Mouse (Mus musculus) heart, adult 2 months (tissue): ENCODE results near the gene Git2. TPM values are rescaled to one million over a fixed set of nuclear protein-coding genes. Genes with fewer than 3 reads are reported as not detected.

ENCODE experiments used
- DNase-seq, 2 experiments: peaks; one replicate each; pipeline ENCODE4 v3.0.0; 2021
- H3K27ac ChIP-seq: fragments of 200-600 bp; 2 replicates; pipeline ENCODE4 v1.8.1; 2022
- H3K27me3 ChIP-seq: fragments of 200-500 bp; 2 replicates; pipeline ENCODE4 v1.6.1; 2012; ENCODE audit warnings: mild to moderate bottlenecking, low read length, inconsistent platforms, mixed read lengths; ENCODE audit not compliant: control insufficient read depth, insufficient read depth
- H3K36me3 ChIP-seq: fragments of 200-500 bp; 2 replicates; pipeline ENCODE4 v1.6.1; 2012; ENCODE audit warnings: low read length, inconsistent platforms; ENCODE audit not compliant: control insufficient read depth, insufficient read depth
- H3K4me1 ChIP-seq: fragments of 200-500 bp; 2 replicates; pipeline ENCODE4 v1.6.1; 2011; ENCODE audit warnings: low read length; ENCODE audit not compliant: control insufficient read depth, insufficient read depth
- H3K4me3 ChIP-seq: fragments of 200-600 bp; 2 replicates; pipeline ENCODE4 v1.8.1; 2022
- H3K79me2 ChIP-seq: fragments of 200-500 bp; replicated peaks from 2 replicates; pipeline ENCODE4 v1.6.1; 2012; ENCODE audit warnings: mild to moderate bottlenecking, inconsistent platforms, low read length, moderate library complexity, mixed read lengths; ENCODE audit not compliant: control insufficient read depth, insufficient read depth
- H3K9ac ChIP-seq: fragments of 200-500 bp; 2 replicates; pipeline ENCODE4 v1.6.1; 2012; ENCODE audit warnings: low read depth, mild to moderate bottlenecking, control low read depth, inconsistent platforms, low read length, mixed read lengths
- CTCF ChIP-seq: fragments of 200-600 bp; IDR thresholded peaks from 2 replicates; pipeline ENCODE4 v1.8.1; 2022; ENCODE audit warnings: antibody characterized with exemption, mild to moderate bottlenecking, moderate library complexity
- EP300 ChIP-seq: fragments of 200-500 bp; IDR thresholded peaks from 2 replicates; pipeline ENCODE4 v1.6.1; 2011; ENCODE audit warnings: low read depth, low read length, control low read depth; ENCODE audit not compliant: insufficient read depth
- POLR2A ChIP-seq: fragments of 200-500 bp; IDR thresholded peaks from 2 replicates; pipeline ENCODE4 v1.6.1; 2011; ENCODE audit warnings: mild to moderate bottlenecking, low read depth, low read length, control low read depth; ENCODE audit not compliant: insufficient read depth
- WGBS: fragments of 180-500 bp; shearing (Covaris S2); methylation state at CpG from one replicate; pipeline ENCODE4 v1.1.7; 2018; 5-methylcytosine and 5-hydroxymethylcytosine counted together
- intact Hi-C: fragments of 180-260 bp; cut with DNase I; formaldehyde crosslinking; loops from one replicate; pipeline ENCODE4 v1.15.1; 2025
- polyA plus RNA-seq: library from polyadenylated mRNA; depleted of rRNA; stranded (reverse); fragments of >200 nt; gene quantifications from 2 replicates; pipeline ENCODE4 v1.2.3, GENCODE M21; 2012
- total RNA-seq, 2 experiments: library from RNA; stranded (reverse); gene quantifications; 2 replicates each; pipeline ENCODE4 v1.2.3; 2021

The Git2 gene
- total and polyA plus RNA-seq, 3 experiments, result 27.6 to 32.6 (median 28.7) TPM

DNA sequence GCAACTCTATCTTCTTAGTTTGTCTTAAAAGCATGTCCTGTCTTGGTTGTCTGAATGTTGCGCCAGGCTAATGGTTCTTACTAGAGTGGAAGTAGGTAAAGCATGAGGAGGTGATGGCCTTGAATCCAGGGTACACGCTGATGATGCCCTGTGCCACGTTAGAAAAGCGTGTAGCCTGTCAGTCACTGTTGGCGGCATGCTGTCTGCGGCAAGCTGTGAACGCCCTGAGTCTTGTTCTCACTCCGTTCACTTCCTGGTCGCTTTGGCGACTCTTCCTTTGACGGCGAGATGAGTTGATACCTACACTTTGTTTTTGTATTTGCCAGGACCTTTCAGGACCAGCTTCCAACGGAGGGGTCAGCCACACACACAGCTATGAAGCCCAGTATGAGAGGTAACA is 27.9 kb upstream of the Git2 start:
- Histone ChIP-seq H3K79me2 (no peaks in the 10 kb centered on the region), H3K4me1 (peaks cover 5% of the 10 kb centered on the region), H3K4me3 (no peak overlapping the region), H3K27me3 (no peaks in the 10 kb centered on the region), H3K9ac (no peak overlapping the region), H3K27ac (no peak overlapping the region), H3K36me3 (no peaks in the 10 kb centered on the region)
- TF ChIP-seq CTCF (no peak), POLR2A (no peak), EP300 (no peak)
- WGBS, result 92% methylated on average over 13 of the region's 13 CpGs
- intact Hi-C loops, result no loop called here
- DNase-seq, result no peak

DNA sequence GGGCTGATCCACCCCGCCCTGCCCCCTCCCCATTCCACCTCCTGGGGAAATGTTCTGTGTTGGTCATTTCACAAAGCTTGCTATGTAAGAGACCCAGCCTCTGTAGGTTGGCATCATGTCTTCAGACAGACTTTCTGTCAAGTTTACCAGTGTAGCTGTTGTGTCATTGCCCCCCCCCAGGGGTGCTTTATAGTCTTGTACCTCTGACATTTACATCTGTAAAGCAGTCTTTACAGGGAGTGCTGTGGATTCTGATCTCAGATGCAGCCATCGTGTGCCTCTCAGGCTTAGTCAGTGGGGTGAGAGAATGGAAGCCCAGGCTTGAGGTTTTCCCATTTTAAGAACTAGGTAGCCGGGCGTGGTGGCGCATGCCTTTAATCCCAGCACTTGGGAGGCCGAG is 26.5 kb upstream of the Git2 start:
- Histone ChIP-seq H3K27me3 (no peaks in the 10 kb centered on the region), H3K79me2 (no peaks in the 10 kb centered on the region), H3K9ac (no peak overlapping the region), H3K4me3 (no peak overlapping the region), H3K4me1 (peaks cover 4% of the 10 kb centered on the region), H3K36me3 (no peaks in the 10 kb centered on the region), H3K27ac (no peak overlapping the region)
- 94% methylated on average over 6 of the region's 6 CpGs for WGBS
- intact Hi-C loops, result no loop called here
- DNase-seq, result no peak
- TF ChIP-seq POLR2A (no peak), EP300 (no peak), CTCF (no peak)

DNA sequence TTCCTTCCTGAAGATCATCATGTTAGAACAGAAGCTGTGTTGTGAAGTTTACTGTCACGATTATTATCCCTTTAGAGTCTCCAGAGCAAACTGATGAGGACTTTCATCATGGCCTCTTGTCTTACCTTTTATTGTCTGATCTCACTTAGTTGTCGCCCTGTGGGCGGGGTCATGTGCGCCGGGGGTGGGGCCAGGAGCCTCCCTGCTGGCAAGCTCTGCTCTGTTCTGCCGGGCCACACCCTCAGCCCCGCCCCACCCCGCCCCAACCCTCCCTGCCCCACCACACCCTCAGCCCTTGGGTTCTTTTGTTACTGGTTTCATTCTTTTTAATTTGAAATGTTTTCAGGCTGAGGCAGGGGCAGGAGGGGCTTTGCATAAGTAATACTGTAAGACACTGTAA is 25.7 kb upstream of the Git2 start:
- H3K4me1 ChIP-seq, result no peaks in the 10 kb centered on the region; the same call in 1 of the 2 replicates
- WGBS, result 37% methylated on average over 8 of the region's 8 CpGs
- H3K36me3 ChIP-seq, result no peaks in the 10 kb centered on the region
- intact Hi-C loops, result no loop called here
- no peak for DNase-seq
- H3K27me3 ChIP-seq, result no peaks in the 10 kb centered on the region
- H3K4me3 ChIP-seq, result no peak overlapping the region
- H3K79me2 ChIP-seq, result no peaks in the 10 kb centered on the region
- H3K9ac ChIP-seq, result no peak overlapping the region
- no peak for TF ChIP-seq POLR2A
- no peak for TF ChIP-seq EP300
- TF ChIP-seq CTCF, result no peak
- no peak overlapping the region for H3K27ac ChIP-seq

DNA sequence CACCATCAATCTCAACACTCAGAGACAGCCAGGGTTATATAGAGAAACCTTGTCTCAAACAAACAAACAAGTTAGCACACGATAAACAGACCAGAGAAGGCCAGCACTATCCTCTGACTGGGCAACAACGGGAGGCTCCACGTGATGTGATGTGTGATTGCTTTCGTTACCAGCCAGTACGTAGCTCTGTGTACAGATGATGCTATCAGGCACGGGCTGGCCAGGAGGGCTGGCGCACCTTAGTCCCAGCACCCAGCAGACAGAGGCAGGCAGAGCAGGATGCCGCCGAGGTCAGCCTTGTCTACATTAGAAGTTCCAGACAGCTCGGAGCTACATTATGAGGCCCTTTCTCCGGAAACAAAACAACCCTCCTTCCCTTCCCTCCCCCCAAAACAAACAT is 24.5 kb upstream of the Git2 start:
- H3K79me2 ChIP-seq, result no peaks in the 10 kb centered on the region
- no peak overlapping the region for H3K27ac ChIP-seq
- H3K27me3 ChIP-seq, result no peaks in the 10 kb centered on the region
- peaks cover 7% of the 10 kb centered on the region for H3K4me1 ChIP-seq
- no peak overlapping the region for H3K9ac ChIP-seq
- no peak for DNase-seq
- no peaks in the 10 kb centered on the region for H3K36me3 ChIP-seq
- TF ChIP-seq EP300 (no peak), POLR2A (no peak), CTCF (no peak)
- H3K4me3 ChIP-seq, result no peak overlapping the region
- 74% methylated on average over 11 of the region's 11 CpGs for WGBS
- intact Hi-C loops, result no loop called here

DNA sequence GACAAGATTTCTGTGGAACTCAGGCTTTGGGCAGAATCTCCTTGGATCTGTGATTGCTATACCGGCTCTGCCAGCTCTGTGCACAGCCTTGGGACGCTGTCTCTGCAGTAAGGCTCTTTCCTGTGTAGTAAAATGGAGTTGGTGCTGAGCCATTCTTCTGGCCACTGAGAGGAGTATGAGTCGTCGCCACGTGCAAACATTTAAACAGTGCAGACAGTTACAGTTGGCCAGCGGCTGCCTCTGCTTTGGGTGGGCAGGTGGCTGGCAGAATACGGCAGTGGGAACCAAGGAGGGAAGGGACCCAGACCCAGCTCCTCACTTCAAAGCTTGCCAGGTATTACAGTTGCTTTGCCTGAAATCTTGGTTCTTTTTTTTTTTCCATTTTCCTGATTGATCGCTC is 21.9 kb upstream of the Git2 start:
- no peaks in the 10 kb centered on the region for H3K27me3 ChIP-seq
- H3K27ac ChIP-seq, result no peak overlapping the region
- H3K36me3 ChIP-seq, result peaks cover 4% of the 10 kb centered on the region; the same call in 1 of the 2 replicates
- DNase-seq, result no peak
- no peak overlapping the region for H3K9ac ChIP-seq
- intact Hi-C loops, result no loop called here
- 88% methylated on average over 8 of the region's 8 CpGs for WGBS
- peaks cover 9% of the 10 kb centered on the region for H3K4me1 ChIP-seq
- H3K4me3 ChIP-seq, result no peak overlapping the region
- H3K79me2 ChIP-seq, result no peaks in the 10 kb centered on the region
- no peak for TF ChIP-seq POLR2A
- TF ChIP-seq EP300, result no peak
- TF ChIP-seq CTCF, result no peak

DNA sequence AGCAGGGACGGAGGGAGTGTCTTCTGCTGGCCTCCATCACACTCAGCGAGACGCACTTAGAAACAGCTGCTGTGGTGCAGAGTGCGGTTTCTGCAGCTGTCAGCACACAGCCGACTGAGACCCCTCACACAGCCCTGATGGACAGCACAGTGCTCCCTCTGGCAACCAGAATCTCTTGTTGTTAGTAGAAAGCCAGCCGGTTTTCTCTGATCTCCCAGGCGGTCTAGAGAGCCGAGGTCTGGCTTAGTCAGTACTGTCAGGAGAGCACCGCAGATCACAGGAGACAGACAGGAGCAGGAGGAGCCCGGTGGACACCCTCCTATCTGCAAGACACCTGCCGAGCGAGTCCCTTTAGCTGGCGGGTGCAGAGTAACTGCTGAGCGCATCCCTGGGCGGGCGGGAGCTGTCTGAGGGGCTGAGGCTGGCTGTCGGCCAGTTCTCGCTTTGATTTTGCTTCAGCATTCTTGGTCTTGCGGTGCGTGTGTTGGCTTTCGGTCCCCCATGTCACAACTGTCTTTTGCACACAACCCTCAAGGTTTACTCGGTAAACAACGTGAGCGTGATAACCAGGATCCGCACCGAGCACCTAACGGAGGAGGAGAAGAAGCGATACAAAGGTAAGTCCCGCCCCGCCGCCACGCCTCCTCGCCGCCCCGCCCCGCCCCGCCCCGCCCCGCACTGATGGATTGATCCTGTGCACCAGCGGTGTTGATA is 21.1 kb upstream of the Git2 start:
- 52% methylated on average over 40 of the region's 40 CpGs for WGBS
- Histone ChIP-seq H3K4me1 (peaks cover 9% of the 10 kb centered on the region), H3K36me3 (peaks cover 4% of the 10 kb centered on the region; the same call in 1 of the 2 replicates), H3K4me3 (no peak overlapping the region), H3K27me3 (no peaks in the 10 kb centered on the region), H3K9ac (no peak overlapping the region), H3K79me2 (no peaks in the 10 kb centered on the region), H3K27ac (no peak overlapping the region)
- TF ChIP-seq EP300 (no peak), POLR2A (no peak), CTCF (no peak)
- DNase-seq, result no peak
- intact Hi-C loops, result no loop called here
